Mouse (Mus musculus) midbrain, embryonic 15.5 days (tissue): ENCODE data around the gene Ddx39. TPM values are rescaled to one million over a fixed set of nuclear protein-coding genes. Genes with fewer than 3 reads are reported as not detected.

Experiments
- ATAC-seq: fragments of 200-750 bp; cut with Nextera tagmentation; replicated peaks from 2 replicates; pipeline ENCODE4 v1.8.0; 2017; ENCODE audit warnings: moderate TSS enrichment
- H3K27ac ChIP-seq: fragments of 300-500 bp; sonication (generic); 2 replicates; pipeline ENCODE4 v1.5.1; 2015; ENCODE audit warnings: mild to moderate bottlenecking, inconsistent platforms
- H3K27me3 ChIP-seq: fragments of 300-500 bp; sonication (generic); replicated peaks from 2 replicates; pipeline ENCODE4 v1.6.1; 2015; ENCODE audit warnings: inconsistent platforms
- H3K36me3 ChIP-seq: fragments of 300-500 bp; sonication (generic); replicated peaks from 2 replicates; pipeline ENCODE4 v1.6.1; 2015; ENCODE audit warnings: inconsistent platforms
- H3K4me1 ChIP-seq: fragments of 300-500 bp; sonication (generic); 2 replicates; pipeline ENCODE4 v1.6.1; 2015; ENCODE audit warnings: inconsistent platforms
- H3K4me2 ChIP-seq: fragments of 300-500 bp; sonication (generic); 2 replicates; pipeline ENCODE4 v1.6.1; 2015; ENCODE audit warnings: inconsistent platforms, mild to moderate bottlenecking, moderate library complexity
- H3K4me3 ChIP-seq: fragments of 300-500 bp; sonication (generic); 2 replicates; pipeline ENCODE4 v1.5.1; 2015; ENCODE audit warnings: mild to moderate bottlenecking, inconsistent platforms
- H3K9ac ChIP-seq: fragments of 300-500 bp; sonication (generic); 2 replicates; pipeline ENCODE4 v1.6.1; 2015; ENCODE audit warnings: mild to moderate bottlenecking, inconsistent platforms
- H3K9me3 ChIP-seq: fragments of 300-500 bp; sonication (generic); 2 replicates; pipeline ENCODE4 v1.6.1; 2016; ENCODE audit warnings: inconsistent platforms
- WGBS: fragments of 180-500 bp; shearing (Covaris S2); methylation state at CpG from one replicate; pipeline ENCODE4 v1.1.7; 2015; ENCODE audit warnings: mixed read lengths; 5-methylcytosine and 5-hydroxymethylcytosine counted together
- polyA plus RNA-seq: library from polyadenylated mRNA; unstranded; fragments of >200 nt; fragmentation: Nextera tagmentation; extraction: Ambion mirVana; gene quantifications from 2 replicates; pipeline ENCODE4 v1.2.1, GENCODE M21; 2015

Ddx39 gene
- 107 and 113 TPM in 2 replicates for polyA plus RNA-seq

DNA sequence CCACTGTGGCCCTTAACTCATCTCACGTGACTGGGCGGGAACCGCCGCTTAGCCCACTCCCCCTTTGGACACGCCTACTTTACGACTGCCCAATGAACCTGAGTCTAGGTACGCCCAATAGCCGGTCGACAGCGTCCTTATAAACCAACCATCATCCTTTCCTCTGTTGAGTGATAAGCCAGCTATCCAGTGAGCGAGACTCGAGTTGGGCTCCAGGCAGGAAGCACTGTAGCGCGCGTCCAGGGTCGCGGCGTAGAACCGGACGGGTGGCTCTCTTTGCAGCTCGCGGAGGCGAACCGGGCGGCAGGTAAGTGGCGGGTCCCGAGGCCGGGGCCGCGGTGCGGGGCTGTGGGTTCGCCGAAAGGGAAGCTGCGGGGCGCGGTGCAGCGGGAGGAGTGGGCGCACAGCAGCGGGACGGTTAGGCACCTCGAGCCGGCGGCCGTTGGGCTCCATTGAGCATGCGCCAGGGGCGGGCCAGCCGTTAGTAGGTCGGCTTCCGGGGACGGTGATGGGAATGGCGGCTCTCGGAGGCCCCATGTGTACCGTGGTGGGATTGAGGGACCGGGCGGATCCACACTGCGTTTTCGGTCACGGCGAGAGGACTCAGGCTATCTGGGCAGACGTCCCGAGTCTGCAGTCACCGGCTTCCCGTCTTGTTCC, at the start of gene Ddx39:
Gene Ddx39 (plus strand): TSS at position 147 of the 660 bp plus-strand sequence.
- Histone ChIP-seq H3K27me3 (0 out of 2 replicates have a peak, but pooled peaks cover 3% of the 10 kb centered on the region), H3K4me1 (peaks cover 19% of the 10 kb centered on the region), H3K36me3 (peaks cover 7% of the 10 kb centered on the region; the same call in 1 of the 2 replicates), H3K9ac (peak within 1 kb of the TSS; percentile 87), H3K27ac (peak within 1 kb of the TSS; percentile 96), H3K4me2 (peak within 1 kb of the TSS; percentile 91), H3K9me3 (no peaks in the 10 kb centered on the region), H3K4me3 (peak within 1 kb of the TSS; percentile 99)
- under 1% methylated on average over 63 of the region's 63 CpGs for WGBS
- ATAC-seq: peak; percentile 100

DNA sequence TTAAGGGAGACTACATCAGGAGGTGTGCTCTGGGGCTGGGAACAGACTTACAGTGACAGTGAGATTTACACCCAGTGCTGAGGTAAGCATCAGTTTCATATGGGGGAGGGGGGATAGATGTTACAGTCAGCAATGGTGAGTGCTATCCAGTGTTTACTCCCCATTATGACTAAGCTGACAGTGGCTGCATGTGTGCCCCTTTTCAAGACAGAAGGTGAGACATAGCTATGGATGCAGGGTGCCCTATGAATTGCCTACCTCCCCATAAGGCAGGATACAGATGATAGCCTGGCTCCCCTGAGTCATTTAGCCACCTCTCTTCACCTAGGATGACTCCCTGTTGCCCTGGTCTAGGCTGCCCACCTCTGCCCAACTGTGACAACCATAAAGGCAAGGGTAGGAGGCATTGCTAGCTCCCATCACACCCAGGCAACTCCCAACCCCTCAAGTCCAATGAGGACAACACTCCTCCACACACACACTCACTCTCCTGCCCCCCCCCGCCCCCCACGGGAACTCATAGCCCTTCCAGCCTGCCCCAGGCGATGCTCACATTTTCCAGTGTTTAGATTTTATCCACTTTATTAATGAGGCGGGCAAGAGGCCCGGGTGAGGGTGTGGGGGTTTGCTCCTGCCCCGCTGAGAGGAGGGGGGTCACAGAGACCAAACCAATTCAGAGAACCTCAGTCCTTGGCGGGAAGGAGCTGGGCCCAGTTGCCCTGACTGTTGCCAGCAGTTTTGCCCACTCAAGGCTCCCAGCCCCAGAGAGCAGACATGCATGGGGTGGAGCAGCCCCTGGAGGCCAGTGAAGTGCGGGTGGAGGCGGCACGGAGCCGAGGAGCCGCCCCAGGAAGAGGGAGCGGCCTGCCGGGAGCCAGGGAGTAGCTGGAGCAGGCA, 48.8 kb upstream of the Ddx39 start, which contains the start of gene Ptger1:
Gene Ptger1 (plus strand): TSS at position 710 of the 897 bp plus-strand sequence.
- Histone ChIP-seq H3K4me1 (peaks cover 33% of the 10 kb centered on the region), H3K4me3 (no peak within 1 kb of the TSS), H3K9me3 (no peaks in the 10 kb centered on the region), H3K4me2 (no peak within 1 kb of the TSS), H3K27ac (no peak within 1 kb of the TSS), H3K9ac (no peak within 1 kb of the TSS), H3K27me3 (no peaks in the 10 kb centered on the region), H3K36me3 (peaks cover 9% of the 10 kb centered on the region; the same call in 1 of the 2 replicates)
- 38% methylated on average over 14 of the region's 14 CpGs for WGBS
- ATAC-seq: no peak

DNA sequence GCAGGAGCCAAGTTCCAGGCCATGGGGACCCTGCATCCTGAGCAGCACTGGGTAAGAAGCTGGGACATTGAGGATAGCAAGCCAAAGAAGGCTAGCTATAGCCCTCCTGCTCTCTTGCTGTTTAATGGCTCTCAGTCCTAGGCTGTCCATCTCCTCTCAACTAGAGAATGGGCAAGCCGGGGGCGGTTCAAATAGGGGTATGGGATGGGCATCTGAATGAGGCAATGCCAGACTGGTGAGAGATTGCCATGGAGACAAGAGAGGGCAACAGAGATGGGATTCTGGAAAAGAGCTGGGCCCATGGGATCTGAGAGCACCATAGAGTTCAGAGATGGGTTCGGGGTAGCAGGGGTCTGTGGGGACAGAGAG, 48.1 kb upstream of the Ddx39 start:
- H3K4me1 ChIP-seq: peaks cover 30% of the 10 kb centered on the region
- no peaks in the 10 kb centered on the region for H3K9me3 ChIP-seq
- no peak overlapping the region for H3K4me2 ChIP-seq
- no peak overlapping the region for H3K9ac ChIP-seq
- H3K27me3 ChIP-seq: no peaks in the 10 kb centered on the region
- 85% methylated on average over 3 of the region's 3 CpGs for WGBS
- H3K27ac ChIP-seq: no peak overlapping the region
- peaks cover 16% of the 10 kb centered on the region; the same call in 1 of the 2 replicates for H3K36me3 ChIP-seq
- no peak overlapping the region for H3K4me3 ChIP-seq
- ATAC-seq: no peak

DNA sequence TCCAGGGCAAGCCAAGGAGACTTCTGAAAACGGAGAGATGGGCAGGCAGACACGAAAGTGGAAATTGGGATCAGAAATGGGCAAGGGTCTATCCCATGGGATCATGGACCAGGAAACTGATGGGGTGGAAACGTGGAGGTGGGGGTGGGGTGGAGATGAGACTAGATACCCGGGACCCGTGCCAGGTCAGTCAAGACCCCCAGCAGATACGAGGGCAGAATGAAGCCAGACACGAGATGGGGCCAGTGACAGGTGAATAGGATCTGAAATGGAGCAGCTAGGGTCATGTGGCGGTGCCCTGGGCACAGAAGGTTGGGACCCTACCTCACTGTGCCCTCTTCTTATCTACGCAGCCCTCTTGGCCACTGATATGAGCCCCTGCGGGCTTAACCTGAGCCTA, 47.5 kb upstream of the Ddx39 start:
- Histone ChIP-seq H3K4me3 (no peak overlapping the region), H3K36me3 (peaks cover 20% of the 10 kb centered on the region; the same call in 1 of the 2 replicates), H3K4me1 (peaks cover 24% of the 10 kb centered on the region), H3K27ac (no peak overlapping the region), H3K9me3 (no peaks in the 10 kb centered on the region), H3K4me2 (peak overlapping the region; percentile 57), H3K9ac (no peak overlapping the region), H3K27me3 (no peaks in the 10 kb centered on the region)
- ATAC-seq: no peak; the same call in 1 of the 2 replicates
- WGBS: 80% methylated on average over 10 of the region's 10 CpGs

DNA sequence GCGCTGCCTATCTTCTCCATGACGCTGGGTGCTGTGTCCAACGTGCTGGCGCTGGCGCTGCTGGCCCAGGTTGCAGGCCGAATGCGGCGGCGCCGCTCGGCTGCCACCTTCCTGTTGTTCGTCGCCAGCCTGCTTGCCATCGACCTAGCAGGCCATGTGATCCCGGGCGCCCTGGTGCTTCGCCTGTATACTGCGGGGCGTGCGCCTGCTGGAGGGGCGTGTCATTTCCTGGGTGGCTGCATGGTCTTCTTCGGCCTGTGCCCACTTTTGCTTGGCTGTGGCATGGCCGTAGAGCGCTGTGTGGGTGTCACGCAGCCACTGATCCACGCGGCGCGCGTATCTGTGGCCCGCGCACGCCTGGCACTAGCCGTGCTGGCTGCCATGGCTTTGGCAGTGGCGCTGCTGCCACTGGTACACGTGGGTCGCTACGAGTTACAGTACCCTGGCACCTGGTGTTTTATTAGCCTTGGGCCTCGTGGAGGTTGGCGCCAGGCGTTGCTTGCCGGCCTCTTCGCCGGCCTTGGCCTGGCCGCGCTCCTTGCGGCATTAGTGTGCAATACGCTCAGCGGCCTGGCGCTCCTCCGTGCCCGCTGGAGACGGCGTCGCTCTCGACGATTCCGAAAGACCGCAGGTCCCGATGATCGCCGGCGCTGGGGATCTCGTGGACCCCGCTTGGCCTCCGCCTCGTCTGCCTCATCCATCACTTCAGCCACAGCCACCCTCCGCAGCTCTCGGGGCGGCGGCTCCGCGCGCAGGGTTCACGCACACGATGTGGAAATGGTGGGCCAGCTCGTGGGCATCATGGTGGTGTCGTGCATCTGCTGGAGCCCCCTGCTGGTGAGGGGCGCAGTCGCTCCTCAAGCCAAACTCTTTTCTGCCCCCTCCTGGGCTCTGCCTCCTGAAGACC, 46.7 kb upstream of the Ddx39 start:
- H3K9ac ChIP-seq: peak overlapping the region; percentile 35
- WGBS: 22% methylated on average over 80 of the region's 80 CpGs
- H3K36me3 ChIP-seq: peaks cover 24% of the 10 kb centered on the region; the same call in 1 of the 2 replicates
- ATAC-seq: peak; percentile 57
- H3K27ac ChIP-seq: peak overlapping the region; percentile 61; the same call in 1 of the 2 replicates
- H3K4me2 ChIP-seq: peak overlapping the region; percentile 57
- H3K27me3 ChIP-seq: no peaks in the 10 kb centered on the region
- H3K9me3 ChIP-seq: no peaks in the 10 kb centered on the region
- H3K4me1 ChIP-seq: peaks cover 22% of the 10 kb centered on the region
- H3K4me3 ChIP-seq: peak overlapping the region; percentile 34

DNA sequence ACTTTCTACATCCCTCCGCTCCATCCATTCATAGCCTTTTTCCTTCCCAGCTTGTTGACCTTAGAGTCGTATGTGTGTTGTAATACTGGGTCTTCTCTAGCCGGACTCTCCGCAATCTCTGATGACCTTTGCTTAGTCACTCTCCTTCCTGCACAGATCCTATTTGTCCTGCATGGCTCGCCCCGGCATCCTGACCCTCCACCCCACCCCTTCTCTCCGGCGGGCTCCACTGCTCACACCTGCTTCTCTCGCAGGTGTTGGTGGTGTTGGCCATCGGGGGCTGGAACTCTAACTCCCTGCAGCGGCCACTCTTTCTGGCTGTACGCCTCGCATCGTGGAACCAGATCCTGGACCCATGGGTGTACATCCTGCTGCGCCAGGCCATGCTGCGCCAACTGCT, 46.0 kb upstream of the Ddx39 start:
- Histone ChIP-seq H3K4me1 (peaks cover 22% of the 10 kb centered on the region), H3K4me3 (no peak overlapping the region), H3K36me3 (peaks cover 26% of the 10 kb centered on the region; the same call in 1 of the 2 replicates), H3K27ac (peak overlapping the region; percentile 12; the same call in 1 of the 2 replicates), H3K27me3 (no peaks in the 10 kb centered on the region), H3K4me2 (no peak overlapping the region), H3K9me3 (no peaks in the 10 kb centered on the region), H3K9ac (no peak overlapping the region)
- 76% methylated on average over 16 of the region's 16 CpGs for WGBS
- peak; percentile 1; the same call in 1 of the 2 replicates for ATAC-seq

DNA sequence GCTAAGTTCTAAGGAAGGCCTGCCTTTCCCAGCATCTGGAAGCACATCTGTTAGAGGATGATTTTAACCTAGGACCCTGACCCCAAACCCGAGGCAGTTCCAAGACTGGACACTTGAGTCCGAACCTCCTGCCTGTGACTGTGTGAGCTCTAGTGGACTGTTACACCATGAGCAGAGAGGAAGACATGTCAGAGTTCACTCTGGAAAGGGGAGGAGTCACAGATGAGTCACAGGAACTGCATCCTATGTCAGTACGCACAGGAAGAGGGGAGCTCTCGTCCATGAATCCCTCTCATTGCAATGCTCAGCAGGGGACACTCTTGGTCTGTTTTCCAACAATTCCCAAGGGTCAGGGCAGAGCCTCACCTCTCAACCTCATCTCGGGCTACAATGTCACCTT, 42.0 kb upstream of the Ddx39 start:
- Histone ChIP-seq H3K36me3 (peaks cover 41% of the 10 kb centered on the region), H3K9me3 (no peaks in the 10 kb centered on the region), H3K9ac (no peak overlapping the region), H3K4me1 (peaks cover 10% of the 10 kb centered on the region), H3K4me3 (no peak overlapping the region), H3K27me3 (no peaks in the 10 kb centered on the region), H3K4me2 (no peak overlapping the region), H3K27ac (no peak overlapping the region)
- WGBS: 67% methylated on average over 5 of the region's 5 CpGs
- ATAC-seq: no peak

DNA sequence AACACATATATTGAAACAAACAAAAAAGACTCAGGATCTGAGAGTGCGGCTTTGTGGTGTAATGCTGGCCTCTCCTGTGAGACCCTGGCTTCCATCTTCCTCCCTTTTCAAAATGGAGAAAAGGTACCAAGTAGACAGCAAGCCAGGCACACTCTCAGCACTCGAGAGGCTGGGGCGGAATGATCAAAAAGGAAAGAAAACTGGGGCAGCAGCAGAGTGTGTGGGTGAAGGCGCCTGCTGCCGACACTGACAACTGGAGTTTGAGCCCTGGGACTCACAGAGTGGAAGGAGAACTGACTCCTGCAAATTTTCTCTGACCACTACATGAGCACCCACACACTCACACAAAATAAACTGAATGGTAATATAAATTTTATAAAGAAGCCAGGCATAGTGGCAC, 40.5 kb upstream of the Ddx39 start:
- Histone ChIP-seq H3K36me3 (peaks cover 54% of the 10 kb centered on the region), H3K4me2 (no peak overlapping the region)

DNA sequence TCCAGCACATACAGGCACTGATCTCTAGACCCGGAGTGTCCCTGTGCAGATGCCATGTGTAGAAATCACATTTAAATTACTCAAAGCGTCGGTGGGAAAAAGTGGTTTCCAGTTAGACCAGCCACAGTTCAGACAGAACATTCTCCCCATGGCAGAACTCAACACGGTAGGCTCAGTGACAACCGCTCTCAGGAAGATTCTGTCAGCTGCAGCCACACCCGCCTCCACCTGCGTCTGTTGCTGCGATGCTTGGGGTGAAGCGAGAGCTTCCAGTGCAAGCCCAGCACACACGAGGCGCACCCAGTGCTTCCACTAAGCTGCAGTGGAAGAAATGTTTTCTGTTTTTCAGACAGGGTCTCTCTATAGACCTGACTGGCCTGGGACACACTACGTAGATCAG, 35.1 kb upstream of the Ddx39 start:
- no peak overlapping the region for H3K27ac ChIP-seq
- no peak overlapping the region for H3K9ac ChIP-seq
- no peak overlapping the region for H3K4me3 ChIP-seq
- no peaks in the 10 kb centered on the region for H3K4me1 ChIP-seq
- H3K4me2 ChIP-seq: no peak overlapping the region
- H3K27me3 ChIP-seq: no peaks in the 10 kb centered on the region
- no peak for ATAC-seq
- H3K36me3 ChIP-seq: peaks cover 64% of the 10 kb centered on the region
- H3K9me3 ChIP-seq: no peaks in the 10 kb centered on the region
- WGBS: 96% methylated on average over 12 of the region's 12 CpGs

More for the DNA sequence above, 40.5 kb upstream of the Ddx39 start:
- no peak overlapping the region for H3K4me3 ChIP-seq
- H3K27ac ChIP-seq: no peak overlapping the region
- ATAC-seq: no peak
- no peaks in the 10 kb centered on the region for H3K9me3 ChIP-seq
- WGBS: 86% methylated on average over 5 of the region's 5 CpGs
- H3K4me1 ChIP-seq: no peaks in the 10 kb centered on the region
- no peaks in the 10 kb centered on the region for H3K27me3 ChIP-seq
- H3K9ac ChIP-seq: no peak overlapping the region

DNA sequence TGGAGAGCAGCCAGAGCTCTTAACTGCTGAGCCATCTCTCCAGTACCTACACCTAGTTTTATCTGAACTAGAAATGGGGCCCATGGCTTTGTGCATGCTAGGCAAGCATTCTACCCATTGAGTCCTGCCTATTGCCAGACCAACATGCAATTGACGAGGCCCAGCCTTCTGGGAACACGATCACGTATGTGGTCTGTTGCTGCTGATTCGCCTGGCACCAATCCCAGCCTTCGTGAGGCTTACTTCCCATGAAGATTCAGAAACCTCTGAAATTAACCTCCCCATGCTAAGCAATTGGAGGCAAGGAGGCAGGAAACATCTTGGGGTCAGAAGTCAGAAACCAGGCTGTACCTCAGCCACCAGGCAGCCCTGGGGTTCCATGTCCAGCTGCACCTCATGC, 34.4 kb upstream of the Ddx39 start:
- WGBS: 91% methylated on average over 5 of the region's 5 CpGs
- no peak overlapping the region for H3K4me3 ChIP-seq
- no peaks in the 10 kb centered on the region for H3K4me1 ChIP-seq
- H3K9me3 ChIP-seq: no peaks in the 10 kb centered on the region
- no peak overlapping the region for H3K27ac ChIP-seq
- no peak overlapping the region for H3K9ac ChIP-seq
- no peak overlapping the region for H3K4me2 ChIP-seq
- H3K27me3 ChIP-seq: no peaks in the 10 kb centered on the region
- peaks cover 64% of the 10 kb centered on the region for H3K36me3 ChIP-seq
- ATAC-seq: no peak

DNA sequence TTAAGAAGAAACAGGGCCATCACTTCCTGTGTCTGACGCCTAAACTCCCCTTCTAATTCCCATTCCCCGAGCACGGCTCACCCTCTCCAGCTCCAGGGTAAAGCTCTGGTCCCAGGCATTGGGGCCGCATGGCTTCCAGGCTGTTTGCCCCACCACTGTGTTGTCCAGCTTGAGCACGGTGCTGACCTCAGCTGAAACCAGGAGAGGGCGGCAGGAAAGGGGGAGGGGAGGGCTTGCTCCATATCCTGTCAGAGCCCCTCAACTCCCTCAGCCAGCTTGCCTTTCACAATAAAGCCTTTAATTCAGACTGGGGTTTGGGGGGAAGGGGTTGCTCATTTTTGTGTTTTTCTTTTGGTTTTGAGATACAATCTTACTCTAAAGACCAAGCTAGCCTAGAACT, 33.9 kb upstream of the Ddx39 start:
- Histone ChIP-seq H3K27me3 (no peaks in the 10 kb centered on the region), H3K4me3 (no peak overlapping the region), H3K4me1 (no peaks in the 10 kb centered on the region), H3K36me3 (peaks cover 62% of the 10 kb centered on the region), H3K9ac (no peak overlapping the region), H3K9me3 (no peaks in the 10 kb centered on the region), H3K4me2 (no peak overlapping the region), H3K27ac (no peak overlapping the region)
- ATAC-seq: no peak
- WGBS: 39% methylated on average over 6 of the region's 6 CpGs
